Mouse (Mus musculus) midbrain, postnatal 0 days (tissue): ENCODE measurements around the gene Osbpl3. TPM values are rescaled to one million over a fixed set of nuclear protein-coding genes. Genes with fewer than 3 reads are reported as not detected.

Experiments
- ATAC-seq: fragments of 200-750 bp; cut with Nextera tagmentation; 2 replicates; pipeline ENCODE4 v1.8.0; 2017; ENCODE audit warnings: moderate number of reproducible peaks, mild to moderate bottlenecking, moderate TSS enrichment, moderate library complexity; ENCODE audit not compliant: low FRiP score
- DNase-seq: peaks from one replicate; pipeline ENCODE4 v3.0.0-alpha.2; 2015; ENCODE audit warnings: low spot score
- H3K27ac ChIP-seq: fragments of 300-500 bp; sonication (generic); 2 replicates; pipeline ENCODE4 v1.5.1; 2014; ENCODE audit warnings: low read depth, mild to moderate bottlenecking, low read length, mixed read lengths
- H3K27me3 ChIP-seq: fragments of 300-500 bp; sonication (generic); 2 replicates; pipeline ENCODE4 v1.6.1; 2014; ENCODE audit warnings: low read length, control low read depth, mixed read lengths; ENCODE audit not compliant: insufficient read depth
- H3K36me3 ChIP-seq: fragments of 300-500 bp; sonication (generic); 2 replicates; pipeline ENCODE4 v1.6.1; 2014; ENCODE audit warnings: low read length, control low read depth, mixed read lengths; ENCODE audit not compliant: insufficient read depth
- H3K4me1 ChIP-seq: fragments of 300-500 bp; sonication (generic); 2 replicates; pipeline ENCODE4 v1.6.1; 2014; ENCODE audit warnings: mild to moderate bottlenecking, control low read depth, antibody characterized with exemption, low read length, mixed read lengths; ENCODE audit not compliant: insufficient read depth
- H3K4me2 ChIP-seq: fragments of 300-500 bp; sonication (generic); 2 replicates; pipeline ENCODE4 v1.6.1; 2014; ENCODE audit warnings: low read depth, mild to moderate bottlenecking, low read length, mixed read lengths; ENCODE audit not compliant: poor library complexity, severe bottlenecking
- H3K4me3 ChIP-seq: fragments of 300-500 bp; sonication (generic); 2 replicates; pipeline ENCODE4 v1.5.1; 2014; ENCODE audit warnings: low read depth, mild to moderate bottlenecking, low read length, moderate library complexity
- H3K9ac ChIP-seq: fragments of 300-500 bp; sonication (generic); replicated peaks from 2 replicates; pipeline ENCODE4 v1.6.1; 2014; ENCODE audit warnings: mild to moderate bottlenecking, low read length, moderate library complexity, mixed read lengths; ENCODE audit not compliant: poor library complexity, severe bottlenecking
- H3K9me3 ChIP-seq: fragments of 300-500 bp; sonication (generic); 2 replicates; pipeline ENCODE4 v1.6.1; 2016; ENCODE audit warnings: low read length, control low read depth
- CTCF ChIP-seq: IDR thresholded peaks from 2 replicates; pipeline ENCODE4 v1.5.1; 2016; ENCODE audit warnings: antibody characterized with exemption, mild to moderate bottlenecking
- WGBS: fragments of 180-500 bp; shearing (Covaris S2); extraction: QIAGEN DNeasy Blood & Tissue Kit; methylation state at CpG from one replicate; pipeline ENCODE4 v1.1.7; 2014; 5-methylcytosine and 5-hydroxymethylcytosine counted together
- polyA plus RNA-seq: library from polyadenylated mRNA; unstranded; fragments of >200 nt; fragmentation: Nextera tagmentation; extraction: Ambion mirVana; gene quantifications from 2 replicates; pipeline ENCODE4 v1.2.1, GENCODE M21; 2015
- total RNA-seq: library from RNA; depleted of rRNA; stranded (reverse); fragments of >200 nt; gene quantifications from 2 replicates; pipeline ENCODE4 v1.2.3, GENCODE M21; 2014

The Osbpl3 gene
- total and polyA plus RNA-seq, 2 experiments from 2014 or later: 5.5 to 9.5 TPM

DNA sequence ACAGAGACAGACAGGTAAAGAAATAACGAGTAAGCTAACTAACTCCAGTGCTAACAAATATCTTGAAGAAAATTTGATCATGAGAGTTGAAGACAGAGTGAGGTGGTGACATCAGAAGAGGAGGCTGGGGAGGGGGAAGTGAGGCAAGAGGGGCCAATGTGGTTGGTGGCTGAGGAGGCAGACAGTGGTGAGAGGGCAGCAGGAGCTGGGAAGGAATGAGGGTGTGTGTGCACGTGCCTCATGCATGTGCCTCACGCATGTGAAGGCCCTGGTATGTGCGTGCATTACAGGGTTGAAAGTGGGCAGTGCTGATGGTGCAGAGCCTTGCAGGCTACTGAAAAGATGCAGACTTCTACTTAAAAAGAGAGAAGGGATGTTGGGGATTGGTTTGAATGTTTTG lies 149.4 kb downstream of the Osbpl3 start:
- H3K9ac ChIP-seq: no peak overlapping the region
- TF ChIP-seq CTCF: no peak
- no peaks in the 10 kb centered on the region for H3K4me1 ChIP-seq
- ATAC-seq (no peak), DNase-seq (no peak)
- WGBS: 80% methylated on average over 4 of the region's 4 CpGs
- H3K4me2 ChIP-seq: no peak overlapping the region
- H3K27ac ChIP-seq: no peak overlapping the region
- H3K4me3 ChIP-seq: no peak overlapping the region
- no peaks in the 10 kb centered on the region for H3K9me3 ChIP-seq
- no peaks in the 10 kb centered on the region for H3K27me3 ChIP-seq
- no peaks in the 10 kb centered on the region for H3K36me3 ChIP-seq

DNA sequence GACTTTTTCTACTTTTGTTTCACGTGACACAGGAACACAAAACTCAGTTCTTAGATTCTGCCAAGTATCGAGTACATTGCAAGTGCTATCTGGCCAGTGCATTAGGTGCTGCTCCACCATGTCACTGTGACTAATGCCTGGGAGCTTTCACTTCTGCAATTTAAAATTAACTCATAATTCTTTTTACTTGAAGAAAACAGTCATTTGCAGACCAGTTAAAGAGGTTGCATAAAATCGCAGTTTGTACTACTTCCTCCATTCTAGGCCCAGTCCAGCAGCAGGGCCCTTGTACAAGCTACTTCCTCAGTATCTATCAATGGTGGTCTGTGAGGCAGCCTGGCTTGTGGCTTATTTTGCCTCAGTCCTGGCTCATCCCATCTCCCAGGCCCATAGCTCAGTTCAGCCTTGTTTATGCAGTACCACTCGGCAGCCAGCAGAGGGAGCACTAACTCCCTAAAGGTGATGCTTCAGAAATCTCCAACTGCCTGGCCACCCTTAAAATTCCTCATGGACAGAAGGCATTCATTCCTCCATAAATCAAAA lies 151.0 kb downstream of the Osbpl3 start:
- 69% methylated on average over 4 of the region's 4 CpGs for WGBS
- peak; percentile 96 for TF ChIP-seq CTCF

DNA sequence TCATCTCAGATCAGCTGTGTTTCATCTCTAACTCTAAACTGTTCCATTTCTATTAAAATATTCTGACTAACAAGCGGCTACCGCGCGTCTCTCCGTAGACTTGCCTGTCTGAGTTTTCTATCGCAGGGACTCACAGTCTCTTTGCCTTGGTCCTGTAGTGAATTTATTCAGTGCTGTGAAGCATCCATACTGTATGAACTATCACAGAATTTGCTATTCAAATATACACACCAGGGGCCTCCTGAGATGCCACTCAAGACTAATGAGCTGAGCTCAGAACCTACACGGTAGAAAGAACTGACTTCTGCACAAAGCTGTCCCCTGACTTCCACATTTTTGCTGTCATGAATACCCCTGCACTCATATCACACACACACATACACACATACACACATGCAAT lies 154.9 kb downstream of the Osbpl3 start:
- ATAC-seq (peak; percentile 65; the same call in 1 of the 2 replicates), DNase-seq (no peak)
- WGBS: 46% methylated on average over 7 of the region's 7 CpGs
- no peaks in the 10 kb centered on the region for H3K36me3 ChIP-seq
- no peaks in the 10 kb centered on the region for H3K27me3 ChIP-seq
- H3K9ac ChIP-seq: no peak overlapping the region
- H3K4me3 ChIP-seq: no peak overlapping the region
- H3K4me1 ChIP-seq: no peaks in the 10 kb centered on the region
- H3K9me3 ChIP-seq: no peaks in the 10 kb centered on the region
- no peak for TF ChIP-seq CTCF
- H3K27ac ChIP-seq: no peak overlapping the region
- H3K4me2 ChIP-seq: no peak overlapping the region

More for the DNA sequence above, 151.0 kb downstream of the Osbpl3 start:
- Histone ChIP-seq H3K4me1 (no peaks in the 10 kb centered on the region), H3K4me3 (no peak overlapping the region), H3K27me3 (no peaks in the 10 kb centered on the region), H3K27ac (no peak overlapping the region), H3K4me2 (no peak overlapping the region), H3K9ac (no peak overlapping the region), H3K9me3 (no peaks in the 10 kb centered on the region), H3K36me3 (no peaks in the 10 kb centered on the region)
- ATAC-seq: no peak
- peak; percentile 76 for DNase-seq

GRCm38 (mm10) chr6:50300622-50301021 lies 155.4 kb downstream of the Osbpl3 start:
- no peak for ATAC-seq

DNA sequence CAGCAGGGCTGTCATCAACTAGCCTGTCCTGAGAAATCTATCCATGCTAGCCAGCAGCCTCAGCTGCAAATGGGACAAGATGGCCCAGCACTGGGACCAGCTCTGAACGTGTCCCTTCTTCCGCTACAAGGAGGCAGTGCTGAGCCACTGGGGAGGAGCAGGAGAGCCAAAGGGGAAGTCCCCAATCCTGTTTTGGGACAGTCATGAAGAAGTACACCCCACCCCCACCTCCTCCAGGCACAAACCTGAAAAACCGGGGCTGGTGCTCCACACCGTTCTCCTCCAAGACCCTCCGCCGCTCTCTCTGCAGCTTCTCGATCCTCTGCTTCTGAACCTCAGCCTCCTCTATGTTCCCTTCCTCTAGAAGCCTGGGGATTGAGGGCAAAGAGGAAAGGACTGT lies 156.9 kb downstream of the Osbpl3 start:
- 82% methylated on average over 7 of the region's 7 CpGs for WGBS
- no peaks in the 10 kb centered on the region for H3K36me3 ChIP-seq
- ATAC-seq (no peak), DNase-seq (no peak)
- no peaks in the 10 kb centered on the region for H3K4me1 ChIP-seq
- H3K9me3 ChIP-seq: no peaks in the 10 kb centered on the region
- no peak overlapping the region for H3K4me2 ChIP-seq
- no peak for TF ChIP-seq CTCF
- no peaks in the 10 kb centered on the region for H3K27me3 ChIP-seq
- no peak overlapping the region for H3K27ac ChIP-seq
- H3K9ac ChIP-seq: no peak overlapping the region
- H3K4me3 ChIP-seq: no peak overlapping the region

More at GRCm38 (mm10) chr6:50300622-50301021, 155.4 kb downstream of the Osbpl3 start:
- DNase-seq: no peak
- no peak overlapping the region for H3K4me3 ChIP-seq
- H3K4me2 ChIP-seq: no peak overlapping the region
- no peaks in the 10 kb centered on the region for H3K27me3 ChIP-seq
- no peak overlapping the region for H3K27ac ChIP-seq
- no peak overlapping the region for H3K9ac ChIP-seq
- no peaks in the 10 kb centered on the region for H3K4me1 ChIP-seq
- H3K36me3 ChIP-seq: no peaks in the 10 kb centered on the region
- no peaks in the 10 kb centered on the region for H3K9me3 ChIP-seq
- peak; percentile 59 for TF ChIP-seq CTCF
- WGBS: 21% methylated on average over 6 of the region's 6 CpGs

DNA sequence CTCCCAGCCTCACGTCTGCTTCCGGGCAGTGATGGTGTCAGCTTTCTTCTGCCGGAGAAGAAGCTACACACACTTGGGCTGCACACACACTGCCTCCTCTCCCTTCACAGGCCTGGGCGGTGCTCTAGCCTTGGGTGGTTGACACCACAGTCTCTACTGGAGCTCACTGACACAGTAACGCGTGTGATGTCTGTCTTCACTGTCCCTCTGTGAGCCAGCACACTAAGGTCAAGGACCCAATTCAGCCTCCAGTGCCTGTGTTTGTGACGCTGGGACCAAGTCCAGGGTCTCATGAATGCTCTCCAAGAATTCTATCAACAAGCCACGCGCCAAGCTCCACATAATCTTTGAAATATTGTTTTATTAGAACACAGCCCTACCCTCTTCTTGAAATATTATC lies 158.3 kb downstream of the Osbpl3 start:
- WGBS: 91% methylated on average over 9 of the region's 9 CpGs
- no peak for TF ChIP-seq CTCF

More for the DNA sequence above, 158.3 kb downstream of the Osbpl3 start:
- Histone ChIP-seq H3K27ac (no peak overlapping the region), H3K4me1 (no peaks in the 10 kb centered on the region), H3K36me3 (no peaks in the 10 kb centered on the region), H3K9ac (no peak overlapping the region), H3K4me2 (no peak overlapping the region), H3K27me3 (no peaks in the 10 kb centered on the region), H3K9me3 (no peaks in the 10 kb centered on the region), H3K4me3 (no peak overlapping the region)
- ATAC-seq (no peak), DNase-seq (no peak)
